Mouse (Mus musculus) hindbrain, embryonic 16.5 days (tissue): Measurements from ENCODE around the gene Arl16. TPM values are rescaled to one million over a fixed set of nuclear protein-coding genes. Genes with fewer than 3 reads are reported as not detected.
"Not testable (repeated sequence)": the region's sequence is repeated elsewhere in the genome, so short reads cannot be mapped to it uniquely, and the experiment has no call there.

ENCODE experiments used
- ATAC-seq: fragments of 200-750 bp; cut with Nextera tagmentation; 2 replicates; pipeline ENCODE4 v1.8.0; 2017; ENCODE audit warnings: moderate TSS enrichment, moderate library complexity
- H3K27ac ChIP-seq: fragments of 300-500 bp; sonication (generic); 2 replicates; pipeline ENCODE4 v1.5.1; 2014; ENCODE audit warnings: low read depth, mild to moderate bottlenecking, control low read depth, low read length, moderate library complexity
- H3K27me3 ChIP-seq: fragments of 300-500 bp; sonication (generic); replicated peaks from 2 replicates; pipeline ENCODE4 v1.6.1; 2014; ENCODE audit warnings: low read length; ENCODE audit not compliant: control insufficient read depth, insufficient read depth
- H3K36me3 ChIP-seq: fragments of 300-500 bp; sonication (generic); 2 replicates; pipeline ENCODE4 v1.6.1; 2014; ENCODE audit warnings: mild to moderate bottlenecking, low read length, moderate library complexity, mixed read lengths; ENCODE audit not compliant: control insufficient read depth, insufficient read depth
- H3K4me1 ChIP-seq: fragments of 300-500 bp; sonication (generic); 2 replicates; pipeline ENCODE4 v1.6.1; 2014; ENCODE audit warnings: low read depth, low read length; ENCODE audit not compliant: control insufficient read depth, insufficient read depth
- H3K4me2 ChIP-seq: fragments of 300-500 bp; sonication (generic); 2 replicates; pipeline ENCODE4 v1.6.1; 2014; ENCODE audit warnings: mild to moderate bottlenecking, low read length, control low read depth, moderate library complexity
- H3K4me3 ChIP-seq: fragments of 300-500 bp; sonication (generic); 2 replicates; pipeline ENCODE4 v1.5.1; 2014; ENCODE audit warnings: mild to moderate bottlenecking, low read length, control low read depth, moderate library complexity
- H3K9ac ChIP-seq: fragments of 300-500 bp; sonication (generic); 2 replicates; pipeline ENCODE4 v1.6.1; 2014; ENCODE audit warnings: low read depth, mild to moderate bottlenecking, control low read depth, low read length, moderate library complexity
- H3K9me3 ChIP-seq: fragments of 300-500 bp; sonication (generic); 2 replicates; pipeline ENCODE4 v1.6.1; 2014; ENCODE audit warnings: mild to moderate bottlenecking, low read length, moderate library complexity; ENCODE audit not compliant: control insufficient read depth
- WGBS: fragments of 180-500 bp; shearing (Covaris S2); extraction: QIAGEN DNeasy Blood & Tissue Kit; methylation state at CpG from one replicate; pipeline ENCODE4 v1.1.7; 2014; 5-methylcytosine and 5-hydroxymethylcytosine counted together
- polyA plus RNA-seq: library from polyadenylated mRNA; unstranded; fragments of >200 nt; fragmentation: Nextera tagmentation; extraction: Ambion mirVana; gene quantifications from 2 replicates; pipeline ENCODE4 v1.2.1, GENCODE M21; 2015

Arl16 gene
- polyA plus RNA-seq: 60.5 and 68.1 TPM in 2 replicates

DNA sequence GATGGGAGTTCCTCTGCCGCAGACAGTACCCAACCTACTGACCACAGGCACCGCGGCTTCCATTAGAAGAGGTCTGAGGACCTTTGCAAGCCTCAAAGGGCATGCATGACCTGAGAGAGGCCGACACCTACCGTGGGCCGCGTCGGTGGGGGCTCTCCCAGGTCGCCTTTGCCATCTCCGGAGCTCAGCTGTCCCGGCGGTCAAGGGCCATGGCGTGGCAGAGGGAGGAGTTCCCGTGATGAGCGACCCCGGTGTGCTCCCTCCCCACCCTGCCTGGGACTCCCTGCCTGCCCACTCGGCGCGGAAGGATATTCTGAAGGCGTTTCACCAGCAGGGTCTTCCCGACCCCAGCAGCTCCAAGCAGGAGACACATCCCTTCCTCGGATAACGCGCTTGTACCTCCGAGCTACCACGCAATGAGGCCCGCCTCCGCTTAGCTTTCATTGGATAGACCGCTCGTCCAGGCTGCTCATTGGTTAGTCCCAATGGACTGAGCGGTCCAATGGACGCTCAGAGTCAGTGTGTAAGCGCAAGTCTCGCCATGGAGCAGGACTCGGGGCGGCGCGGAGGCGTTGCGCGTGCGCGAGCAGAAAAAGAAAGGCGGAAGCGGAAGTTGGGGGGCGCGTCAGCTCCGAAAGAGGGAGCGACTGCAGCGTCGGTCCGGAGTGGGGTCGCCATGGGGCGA is at the start of gene Arl16:
Gene Arl16, minus strand, starts transcription at position 557 of the 685 bp plus-strand sequence.
- H3K4me2 ChIP-seq: peak within 1 kb of the TSS; percentile 97
- WGBS: under 1% methylated on average over 42 of the region's 54 CpGs
- H3K36me3 ChIP-seq: peaks cover 22% of the 10 kb centered on the region
- H3K9ac ChIP-seq: peak within 1 kb of the TSS; percentile 94
- no peaks in the 10 kb centered on the region for H3K9me3 ChIP-seq
- H3K4me1 ChIP-seq: peaks cover 21% of the 10 kb centered on the region
- peak within 1 kb of the TSS; percentile 97 for H3K4me3 ChIP-seq
- peak; percentile 100 for ATAC-seq
- no peaks in the 10 kb centered on the region for H3K27me3 ChIP-seq
- peak within 1 kb of the TSS; percentile 88 for H3K27ac ChIP-seq

DNA sequence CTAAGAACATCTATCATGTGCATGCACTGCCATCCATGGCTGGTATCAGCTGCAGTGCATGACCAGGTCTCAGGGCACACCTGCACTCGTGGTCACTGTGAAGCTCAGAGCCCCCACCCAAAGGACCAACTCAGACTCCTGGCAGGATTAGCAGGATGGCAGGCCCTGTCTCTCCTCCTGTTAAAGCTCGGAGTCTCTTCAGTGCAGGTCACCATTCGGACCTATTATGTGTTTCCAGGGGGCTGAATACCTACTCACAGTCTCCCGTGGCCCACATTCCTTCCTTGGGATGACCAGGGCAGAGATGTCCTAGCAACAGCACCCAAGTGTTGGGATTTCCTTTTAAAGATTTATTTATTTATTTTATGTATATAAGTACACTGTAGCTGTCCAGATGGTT is 49.7 kb upstream of the Arl16 start:
- no peak for ATAC-seq

DNA sequence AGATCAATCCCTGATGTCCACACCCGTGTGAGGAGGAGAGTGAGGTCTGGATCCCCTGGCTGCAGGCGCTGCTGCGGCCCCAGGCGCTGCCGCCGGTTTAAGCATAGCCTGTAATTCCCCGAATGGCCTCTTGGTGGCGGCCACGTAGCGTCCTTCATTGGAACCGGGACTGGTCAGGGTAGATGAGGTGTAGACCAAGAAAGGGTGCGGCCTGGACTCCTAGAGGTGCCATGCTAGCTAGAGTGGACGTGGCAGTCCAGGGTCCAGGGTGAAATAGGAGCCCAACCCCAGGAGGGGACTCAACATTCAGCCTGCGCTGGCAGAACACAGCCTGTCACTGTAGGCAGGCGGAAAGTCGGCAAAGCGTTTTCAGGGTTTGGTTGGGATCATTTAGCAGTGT is 48.2 kb upstream of the Arl16 start:
- H3K9me3 ChIP-seq: no peaks in the 10 kb centered on the region
- no peaks in the 10 kb centered on the region for H3K27me3 ChIP-seq
- WGBS: 19% methylated on average over 17 of the region's 17 CpGs
- H3K4me3 ChIP-seq: no peak overlapping the region
- H3K4me2 ChIP-seq: no peak overlapping the region
- H3K4me1 ChIP-seq: peaks cover 1% of the 10 kb centered on the region; the same call in 1 of the 2 replicates
- no peak overlapping the region for H3K9ac ChIP-seq
- ATAC-seq: peak; percentile 42; the same call in 1 of the 2 replicates
- no peaks in the 10 kb centered on the region for H3K36me3 ChIP-seq
- no peak overlapping the region for H3K27ac ChIP-seq

More for the DNA sequence above, 49.7 kb upstream of the Arl16 start:
- no peaks in the 10 kb centered on the region for H3K4me1 ChIP-seq
- H3K9me3 ChIP-seq: no peaks in the 10 kb centered on the region
- no peaks in the 10 kb centered on the region for H3K36me3 ChIP-seq
- no peak overlapping the region for H3K9ac ChIP-seq
- WGBS: 81% methylated on average over 4 of the region's 4 CpGs
- no peak overlapping the region for H3K27ac ChIP-seq
- H3K4me3 ChIP-seq: no peak overlapping the region
- H3K27me3 ChIP-seq: no peaks in the 10 kb centered on the region
- no peak overlapping the region for H3K4me2 ChIP-seq

DNA sequence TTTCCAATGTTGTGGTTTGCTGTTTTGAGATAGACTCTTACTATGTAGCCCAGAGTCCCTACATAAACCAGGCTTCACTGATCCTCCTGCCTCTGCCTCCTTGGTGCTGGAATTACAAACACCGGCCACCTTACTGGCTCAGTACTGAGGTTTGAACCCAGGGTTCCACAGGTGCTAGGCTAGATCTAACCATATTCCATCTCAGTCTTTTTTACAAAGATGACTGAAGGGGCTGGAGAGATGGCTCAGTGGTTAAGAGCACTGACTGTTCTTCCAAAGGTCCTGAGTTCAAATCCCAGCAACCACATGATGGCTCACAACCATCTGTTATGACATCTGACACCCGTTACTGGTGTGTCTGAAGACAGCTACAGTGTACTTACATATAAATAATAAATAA is 46.9 kb upstream of the Arl16 start:
- ATAC-seq, H3K9me3 ChIP-seq, H3K27me3 ChIP-seq, H3K27ac ChIP-seq, H3K9ac ChIP-seq, H3K36me3 ChIP-seq, H3K4me2 ChIP-seq, H3K4me3 ChIP-seq, H3K4me1 ChIP-seq: not testable (repeated sequence)
- 90% methylated on average over 2 of the region's 2 CpGs for WGBS

DNA sequence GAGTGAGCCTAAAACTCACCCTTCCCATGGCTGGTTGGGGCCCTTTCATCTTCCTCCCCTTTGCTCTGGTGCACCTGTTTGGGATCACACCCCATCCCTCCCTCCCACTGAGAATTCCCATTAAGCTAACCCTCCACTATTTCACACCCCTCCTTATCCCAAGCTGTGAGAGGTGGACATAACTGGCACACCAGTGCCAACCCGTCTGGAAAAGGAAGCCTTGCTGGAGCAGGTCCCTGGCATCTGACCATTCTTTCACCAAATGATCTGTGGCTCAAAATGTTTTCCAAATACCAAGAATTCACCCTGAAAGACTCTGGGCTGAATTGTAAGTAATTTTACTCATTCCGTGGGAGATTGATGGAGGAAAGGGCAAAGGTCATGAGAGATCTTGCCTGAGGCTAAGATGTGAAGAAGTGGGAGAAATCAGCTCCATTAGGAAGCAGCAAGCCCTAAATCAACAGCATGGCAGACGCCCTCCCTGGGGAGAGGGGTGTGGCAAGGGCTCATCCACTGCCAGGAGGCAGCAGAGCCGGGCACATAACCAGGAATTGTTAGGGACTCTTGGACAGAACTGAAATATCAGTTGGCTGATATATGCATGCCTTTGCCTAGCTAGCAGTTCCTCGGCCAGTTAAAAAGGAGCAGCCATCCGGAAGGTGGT is 45.5 kb upstream of the Arl16 start:
- H3K4me3 ChIP-seq: no peak overlapping the region
- H3K36me3 ChIP-seq: no peaks in the 10 kb centered on the region
- H3K9me3 ChIP-seq: no peaks in the 10 kb centered on the region
- no peaks in the 10 kb centered on the region for H3K27me3 ChIP-seq
- H3K4me1 ChIP-seq: peaks cover 5% of the 10 kb centered on the region; the same call in 1 of the 2 replicates
- no peak for ATAC-seq
- H3K9ac ChIP-seq: no peak overlapping the region; the same call in 1 of the 2 replicates
- H3K27ac ChIP-seq: no peak overlapping the region
- WGBS: 32% methylated on average over 6 of the region's 6 CpGs
- no peak overlapping the region for H3K4me2 ChIP-seq

DNA sequence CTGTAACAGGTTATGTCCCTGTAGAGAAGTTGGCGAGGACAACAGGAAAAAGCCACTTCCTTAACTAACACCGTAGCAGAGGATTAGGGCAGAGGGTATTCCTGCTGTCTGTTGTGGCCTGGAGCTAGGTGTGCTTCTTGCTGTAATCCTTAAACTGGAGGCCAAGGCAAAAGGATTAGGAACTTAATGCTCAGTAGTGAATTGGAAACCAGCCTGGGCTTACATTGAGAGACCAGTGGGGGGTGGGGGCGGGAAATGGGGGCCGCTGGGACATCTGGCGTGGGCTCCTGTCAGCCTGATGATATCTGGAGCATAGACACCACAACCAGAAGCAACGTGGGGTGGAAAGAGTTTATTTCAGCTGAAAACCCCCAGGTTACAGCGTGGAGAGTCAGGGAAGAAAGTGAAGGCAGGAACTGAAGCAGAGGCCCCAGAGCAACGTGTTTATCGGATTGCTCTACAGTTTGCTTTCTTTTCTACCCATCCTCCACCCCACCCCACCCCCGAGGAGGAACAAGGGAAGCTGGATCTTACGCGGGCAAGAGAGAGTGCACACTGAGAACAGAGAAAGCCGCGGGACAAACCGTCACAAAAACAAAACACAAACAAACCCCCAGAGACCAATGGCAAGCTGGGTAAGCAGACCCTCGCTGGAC is 43.1 kb upstream of the Arl16 start:
- H3K27ac ChIP-seq: peak overlapping the region; percentile 44; the same call in 1 of the 2 replicates
- ATAC-seq: no peak
- H3K27me3 ChIP-seq: no peaks in the 10 kb centered on the region
- H3K36me3 ChIP-seq: no peaks in the 10 kb centered on the region
- 7% methylated on average over 16 of the region's 16 CpGs for WGBS
- peak overlapping the region; percentile 44 for H3K4me2 ChIP-seq
- H3K4me1 ChIP-seq: peaks cover 5% of the 10 kb centered on the region; the same call in 1 of the 2 replicates
- H3K9me3 ChIP-seq: no peaks in the 10 kb centered on the region
- H3K4me3 ChIP-seq: no peak overlapping the region
- H3K9ac ChIP-seq: peak overlapping the region; percentile 38; the same call in 1 of the 2 replicates

DNA sequence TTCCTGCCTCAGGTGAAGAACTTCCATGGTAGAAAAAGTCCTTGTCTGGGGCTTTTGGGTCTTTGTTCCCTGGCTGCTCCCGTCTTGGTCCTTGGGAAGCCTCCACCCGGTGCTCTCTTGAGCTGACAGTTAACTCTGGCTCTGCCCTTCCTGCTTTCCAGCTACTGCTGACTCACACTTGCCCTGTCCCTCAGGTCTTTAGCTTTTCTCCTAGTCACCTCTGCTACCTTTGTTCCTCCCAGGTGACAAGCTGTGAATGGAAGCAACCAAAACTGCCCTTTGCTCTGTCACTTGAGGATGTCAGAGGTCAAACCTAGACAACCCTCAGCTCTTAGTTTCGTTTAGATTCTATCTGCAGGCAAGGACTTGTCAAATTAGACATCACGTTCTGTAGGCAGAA is 42.5 kb upstream of the Arl16 start:
- WGBS: 52% methylated on average over 4 of the region's 4 CpGs
- H3K4me1 ChIP-seq: peaks cover 5% of the 10 kb centered on the region; the same call in 1 of the 2 replicates
- no peaks in the 10 kb centered on the region for H3K9me3 ChIP-seq
- no peak for ATAC-seq
- H3K4me3 ChIP-seq: no peak overlapping the region
- H3K27me3 ChIP-seq: no peaks in the 10 kb centered on the region
- no peak overlapping the region for H3K27ac ChIP-seq
- H3K36me3 ChIP-seq: no peaks in the 10 kb centered on the region
- no peak overlapping the region for H3K9ac ChIP-seq
- H3K4me2 ChIP-seq: no peak overlapping the region; the same call in 1 of the 2 replicates

DNA sequence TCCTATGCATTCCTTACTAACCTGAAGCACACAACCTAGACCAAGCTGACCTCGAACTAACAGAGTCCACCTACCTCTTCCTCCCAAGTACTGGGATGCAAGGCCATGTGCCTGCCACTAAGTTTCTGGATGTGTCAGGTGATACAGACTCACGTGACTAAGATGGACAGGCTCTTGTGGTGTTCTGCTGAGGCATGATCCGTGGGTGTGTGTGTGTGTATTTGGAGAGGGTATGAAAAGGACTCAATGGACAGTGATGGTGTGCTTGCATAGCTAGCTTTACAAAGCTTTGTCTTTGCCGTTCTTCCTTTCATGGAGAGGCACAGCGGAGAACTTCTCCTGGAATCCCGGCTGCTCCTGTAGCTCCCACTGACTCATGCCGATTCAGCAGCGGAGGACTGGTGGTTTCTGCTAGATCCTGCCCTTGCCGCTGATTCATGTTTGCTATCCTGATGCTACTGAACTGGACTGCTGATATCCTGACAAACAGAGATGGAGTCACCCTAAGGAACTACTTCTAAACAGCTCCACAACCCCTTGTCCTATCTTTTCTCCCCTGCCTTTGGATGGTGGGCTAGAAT is 41.0 kb upstream of the Arl16 start:
- no peak overlapping the region for H3K27ac ChIP-seq
- WGBS: 87% methylated on average over 9 of the region's 9 CpGs
- no peak for ATAC-seq
- H3K4me1 ChIP-seq: peaks cover 5% of the 10 kb centered on the region; the same call in 1 of the 2 replicates
- H3K27me3 ChIP-seq: no peaks in the 10 kb centered on the region
- no peak overlapping the region for H3K9ac ChIP-seq
- H3K9me3 ChIP-seq: no peaks in the 10 kb centered on the region
- H3K4me3 ChIP-seq: no peak overlapping the region
- no peaks in the 10 kb centered on the region for H3K36me3 ChIP-seq
- no peak overlapping the region for H3K4me2 ChIP-seq
